Mouse (Mus musculus) MEL (cell line): Measurements from ENCODE around the gene Kcnk10. TPM values are rescaled to one million over a fixed set of nuclear protein-coding genes. Genes with fewer than 3 reads are reported as not detected.

Source experiments
- DNase-seq: peaks from one replicate; pipeline ENCODE4 v3.0.0; 2011; ENCODE audit warnings: low read depth, low spot score
- H3K27ac ChIP-seq: 2 replicates; pipeline ENCODE4 v1.5.1; 2012; ENCODE audit warnings: low read depth, mild to moderate bottlenecking, control low read depth, low read length, moderate library complexity; ENCODE audit not compliant: control insufficient read depth
- H3K27me3 ChIP-seq, 2 experiments: fragments of 150-350 bp in 1 of 2; sonication (generic) in 1 of 2; 2 replicates each; pipeline ENCODE4 v1.6.1; 2012; ENCODE audit warnings: low read length in 2 of 2, mild to moderate bottlenecking in 2 of 2, improper control_type of control experiment in 1 of 2, moderate library complexity in 1 of 2; ENCODE audit not compliant: insufficient read depth in 2 of 2, control insufficient read depth in 1 of 2
- H3K36me3 ChIP-seq, 2 experiments: 2 replicates each; pipeline ENCODE4 v1.6.1; 2012 to 2014; ENCODE audit warnings: low read length in 2 of 2, improper control_type of control experiment in 1 of 2, inconsistent platforms in 1 of 2, mild to moderate bottlenecking in 1 of 2; ENCODE audit not compliant: insufficient read depth in 2 of 2, control insufficient read depth in 1 of 2
- H3K4me1 ChIP-seq, 2 experiments: fragments of 150-350 bp in 1 of 2; sonication (generic) in 1 of 2; 2 replicates each; pipeline ENCODE4 v1.6.1; 2012; ENCODE audit warnings: low read length in 2 of 2, improper control_type of control experiment in 1 of 2, mild to moderate bottlenecking in 1 of 2; ENCODE audit not compliant: insufficient read depth in 2 of 2, control insufficient read depth in 1 of 2
- H3K4me3 ChIP-seq, 2 experiments: fragments of 150-350 bp in 1 of 2; sonication (generic) in 1 of 2; 2 replicates each; pipeline ENCODE4 v1.5.1; 2012; ENCODE audit warnings: low read depth in 2 of 2, low read length in 2 of 2, mild to moderate bottlenecking in 2 of 2, moderate library complexity in 2 of 2, control low read depth in 1 of 2, improper control_type of control experiment in 1 of 2; ENCODE audit not compliant: control insufficient read depth in 1 of 2, insufficient read depth in 1 of 2
- H3K79me2 ChIP-seq: 2 replicates; pipeline ENCODE4 v1.6.1; 2012; ENCODE audit warnings: mild to moderate bottlenecking, low read length, moderate library complexity; ENCODE audit not compliant: control insufficient read depth, poor library complexity, insufficient read depth
- H3K9ac ChIP-seq: 2 replicates; pipeline ENCODE4 v1.6.1; 2012; ENCODE audit warnings: low read depth, mild to moderate bottlenecking, control low read depth, low read length, moderate library complexity; ENCODE audit not compliant: control insufficient read depth, poor library complexity, severe bottlenecking
- H3K9me3 ChIP-seq: fragments of 150-350 bp; sonication (generic); replicated peaks from 2 replicates; pipeline ENCODE4 v1.6.1; 2012; ENCODE audit warnings: mild to moderate bottlenecking, low read length, improper control_type of control experiment, moderate library complexity; ENCODE audit not compliant: insufficient read depth
- CHD1 ChIP-seq: IDR thresholded peaks from 2 replicates; pipeline ENCODE4 v1.6.1; 2012; ENCODE audit warnings: low read depth, mild to moderate bottlenecking, inconsistent platforms, low read length, improper control_type of control experiment
- CHD2 ChIP-seq: IDR thresholded peaks from 2 replicates; pipeline ENCODE4 v1.6.1; 2011; ENCODE audit warnings: low read length, improper control_type of control experiment
- ELF1 ChIP-seq: IDR thresholded peaks from 2 replicates; pipeline ENCODE4 v1.6.1; 2014; ENCODE audit warnings: low read depth, mild to moderate bottlenecking, inconsistent platforms, low read length, improper control_type of control experiment, moderate library complexity
- GATA1 ChIP-seq: IDR thresholded peaks from 2 replicates; pipeline ENCODE4 v1.6.1; 2011; ENCODE audit warnings: low read depth, low read length, improper control_type of control experiment
- JUND ChIP-seq: IDR thresholded peaks from 2 replicates; pipeline ENCODE4 v1.6.1; 2011; ENCODE audit warnings: low read depth, mild to moderate bottlenecking, improper control_type of control experiment, low read length
- MAX ChIP-seq: IDR thresholded peaks from 2 replicates; pipeline ENCODE4 v1.6.1; 2011; ENCODE audit warnings: low read length, improper control_type of control experiment
- MEF2A ChIP-seq: IDR thresholded peaks from 2 replicates; pipeline ENCODE4 v1.6.1; 2014; ENCODE audit warnings: low read depth, mild to moderate bottlenecking, inconsistent platforms, low read length, improper control_type of control experiment; ENCODE audit not compliant: poor library complexity, insufficient replicate concordance, severe bottlenecking; ENCODE audit errors: extremely low read depth
- MXI1 ChIP-seq: IDR thresholded peaks from 2 replicates; pipeline ENCODE4 v1.6.1; 2011; ENCODE audit warnings: mild to moderate bottlenecking, low read depth, low read length, improper control_type of control experiment
- MYC ChIP-seq: IDR thresholded peaks from 2 replicates; pipeline ENCODE4 v1.6.1; 2011; ENCODE audit warnings: low read depth, mild to moderate bottlenecking, low read length, improper control_type of control experiment, moderate library complexity
- NELFE ChIP-seq: IDR thresholded peaks from 2 replicates; pipeline ENCODE4 v1.6.1; 2011; ENCODE audit warnings: low read depth, low read length, improper control_type of control experiment
- NRF1 ChIP-seq: IDR thresholded peaks from 2 replicates; pipeline ENCODE4 v1.6.1; 2014; ENCODE audit warnings: low read depth, mild to moderate bottlenecking, inconsistent platforms, low read length, improper control_type of control experiment, moderate library complexity; ENCODE audit not compliant: poor library complexity, insufficient read depth, severe bottlenecking
- POLR2AphosphoS2 ChIP-seq: IDR thresholded peaks from 2 replicates; pipeline ENCODE4 v1.6.1; 2011; ENCODE audit warnings: low read length, improper control_type of control experiment
- POLR2AphosphoS5 ChIP-seq: IDR thresholded peaks from 2 replicates; pipeline ENCODE4 v1.6.1; 2012; ENCODE audit warnings: low read depth, borderline replicate concordance, mild to moderate bottlenecking, inconsistent platforms, low read length, moderate library complexity, mixed read lengths
- RCOR1 ChIP-seq: IDR thresholded peaks from 2 replicates; pipeline ENCODE4 v1.6.1; 2012; ENCODE audit warnings: low read depth, mild to moderate bottlenecking, inconsistent platforms, low read length, improper control_type of control experiment
- SIN3A ChIP-seq: IDR thresholded peaks from 2 replicates; pipeline ENCODE4 v1.6.1; 2012; ENCODE audit warnings: low read length, improper control_type of control experiment, inconsistent platforms
- TAL1 ChIP-seq: IDR thresholded peaks from 2 replicates; pipeline ENCODE4 v1.6.1; 2012; ENCODE audit warnings: mild to moderate bottlenecking, inconsistent platforms, low read length, moderate library complexity, mixed read lengths
- TBP ChIP-seq: IDR thresholded peaks from 2 replicates; pipeline ENCODE4 v1.8.0; 2011; ENCODE audit warnings: low read depth, low read length, improper control_type of control experiment
- USF1 ChIP-seq: IDR thresholded peaks from 2 replicates; pipeline ENCODE4 v1.6.1; 2014; ENCODE audit warnings: low read depth, mild to moderate bottlenecking, inconsistent platforms, low read length, improper control_type of control experiment, moderate library complexity
- USF2 ChIP-seq, 2 experiments: IDR thresholded peaks; 2 replicates each; pipeline ENCODE4 v1.6.1; 2011 to 2012; ENCODE audit warnings: improper control_type of control experiment in 2 of 2, low read length in 2 of 2, borderline replicate concordance in 1 of 2, inconsistent platforms in 1 of 2, low read depth in 1 of 2, mild to moderate bottlenecking in 1 of 2; ENCODE audit not compliant: insufficient read depth in 1 of 2
- ZNF384 ChIP-seq: IDR thresholded peaks from 2 replicates; pipeline ENCODE4 v1.6.1; 2012; ENCODE audit warnings: low read depth, mild to moderate bottlenecking, inconsistent platforms, low read length, improper control_type of control experiment
- polyA plus RNA-seq, 2 experiments: library from polyadenylated mRNA; stranded (reverse) in 1 of 2; unstranded in 1 of 2; fragments of >175 nt in 1 of 2; fragments of >200 nt in 1 of 2; gene quantifications; 2 replicates each; pipeline versions ENCODE4 v1.2.1 to v1.2.4; 2012; ENCODE audit warnings: low replicate concordance in 2 of 2, low read depth in 1 of 2; ENCODE audit not compliant: insufficient read length in 2 of 2, insufficient read depth in 1 of 2, missing spikeins in 1 of 2
- total RNA-seq: library from RNA; depleted of rRNA; stranded (reverse); fragments of 300-350 nt; gene quantifications from 2 replicates; pipeline ENCODE4 v1.2.3, GENCODE M21; 2012

The Kcnk10 gene
- total and polyA plus RNA-seq, 3 experiments: not detected

DNA sequence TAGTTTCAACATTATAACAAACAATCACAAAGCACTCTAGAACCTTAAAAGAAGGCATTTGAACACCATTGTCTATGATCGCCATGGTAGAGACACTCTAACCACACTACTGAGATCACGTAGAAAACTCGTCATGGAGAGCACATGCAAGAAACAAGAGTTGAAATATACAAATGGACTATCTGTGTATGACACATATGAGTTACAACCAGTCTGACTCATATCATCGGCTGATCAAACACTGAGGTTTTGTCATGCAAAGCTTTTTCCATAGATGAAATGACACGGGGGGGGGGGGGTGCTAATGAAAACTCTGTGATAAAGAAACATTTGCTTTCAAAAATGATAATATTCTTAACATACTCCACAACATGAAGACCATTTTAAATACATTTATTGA lies 133.2 kb downstream of the Kcnk10 start:
- H3K79me2 ChIP-seq: no peaks in the 10 kb centered on the region
- no peak for DNase-seq
- no peak overlapping the region for H3K4me3 ChIP-seq
- H3K36me3 ChIP-seq: no peaks in the 10 kb centered on the region
- H3K27me3 ChIP-seq: no peaks in the 10 kb centered on the region
- no peaks in the 10 kb centered on the region for H3K9me3 ChIP-seq
- H3K4me1 ChIP-seq: no peaks in the 10 kb centered on the region
- TF ChIP-seq ELF1 (no peak), NELFE (no peak), MAX (no peak), SIN3A (no peak), USF1 (no peak)
- H3K9ac ChIP-seq: no peak overlapping the region
- H3K27ac ChIP-seq: no peak overlapping the region

DNA sequence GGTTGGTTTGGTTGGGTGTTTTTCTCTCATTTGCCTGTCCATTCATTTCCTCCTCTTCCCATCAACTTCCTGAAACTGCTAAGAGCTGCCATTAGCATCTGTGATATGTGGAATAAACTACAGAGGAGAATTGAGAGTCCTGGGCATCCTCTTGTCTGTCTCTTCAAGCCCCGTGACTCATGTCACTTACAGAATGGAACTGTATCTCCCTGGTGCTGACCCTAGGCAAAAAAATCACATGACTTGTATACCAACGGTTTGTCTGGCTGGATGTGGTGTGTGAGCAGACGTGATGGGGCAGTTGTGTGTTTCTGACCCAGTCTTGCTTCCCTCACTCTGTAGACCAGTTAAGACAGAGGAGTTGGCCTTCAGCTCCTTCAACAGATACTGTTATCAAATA lies 134.4 kb downstream of the Kcnk10 start:
- H3K27ac ChIP-seq: no peak overlapping the region
- H3K4me1 ChIP-seq: no peaks in the 10 kb centered on the region
- DNase-seq: no peak
- H3K4me3 ChIP-seq: no peak overlapping the region
- no peak overlapping the region for H3K9ac ChIP-seq
- no peaks in the 10 kb centered on the region for H3K9me3 ChIP-seq
- H3K27me3 ChIP-seq: no peaks in the 10 kb centered on the region
- H3K36me3 ChIP-seq: no peaks in the 10 kb centered on the region
- no peaks in the 10 kb centered on the region for H3K79me2 ChIP-seq
- TF ChIP-seq CHD2 (no peak), TBP (no peak), MEF2A (no peak), NRF1 (no peak), JUND (no peak), MXI1 (no peak), GATA1 (no peak), MYC (no peak), NELFE (no peak), RCOR1 (no peak), CHD1 (no peak), ZNF384 (no peak), POLR2AphosphoS2 (no peak), TAL1 (no peak), POLR2AphosphoS5 (no peak), USF2 (IDR thresholded peaks at IDR 0.05; ENCODE audit: borderline replicate concordance in 1 of 2, insufficient read depth in 1 of 2, low read depth in 1 of 2, low read length in 2 of 2) (no peak), ELF1 (no peak)
